Mouse (Mus musculus) midbrain, embryonic 11.5 days (tissue): ENCODE measurements around the gene Cldn5. TPM values are rescaled to one million over a fixed set of nuclear protein-coding genes. Genes with fewer than 3 reads are reported as not detected.

Experiments
- polyA plus RNA-seq: library from polyadenylated mRNA; unstranded; fragments of >200 nt; fragmentation: Nextera tagmentation; extraction: Ambion mirVana; gene quantifications from 2 replicates; pipeline ENCODE4 v1.2.1, GENCODE M21; 2014

Cldn5 gene
- polyA plus RNA-seq, 1 experiment from 2014 or later, result 30.3 TPM

Other genes starting within 250 kb of the Cldn5 start
- gene Tbx1, start 186.2 kb upstream of the Cldn5 start, polyA plus RNA-seq, result 0.63 and 0.87 TPM in 2 replicates
- gene Gp1bb, start 154.4 kb upstream of the Cldn5 start, polyA plus RNA-seq, result 6.4 and 6.5 TPM in 2 replicates
- 1.7 and 3.3 TPM in 2 replicates for gene Gm49601, start 150.4 kb upstream of the Cldn5 start, polyA plus RNA-seq
- gene Sept5, start 146.9 kb upstream of the Cldn5 start, polyA plus RNA-seq, result 40.7 and 52.0 TPM in 2 replicates
- 72.2 and 87.9 TPM in 2 replicates for gene Ufd1, start 34.9 kb downstream of the Cldn5 start, polyA plus RNA-seq
- 58.1 and 61.7 TPM in 2 replicates for gene Cdc45, start 35.1 kb downstream of the Cldn5 start, polyA plus RNA-seq
- 16.1 TPM in 2 replicates for gene 2510002D24Rik, start 59.7 kb downstream of the Cldn5 start, polyA plus RNA-seq
- gene Gm28539, start 59.7 kb downstream of the Cldn5 start, polyA plus RNA-seq, result not detected in 2 replicates
- 86.4 and 92.8 TPM in 2 replicates for gene Mrpl40, start 100.0 kb downstream of the Cldn5 start, polyA plus RNA-seq
- gene Hira, start 100.2 kb downstream of the Cldn5 start, polyA plus RNA-seq, result 14.7 and 16.7 TPM in 2 replicates